Mouse (Mus musculus) heart, postnatal 4 days (tissue): Measurements from ENCODE around the gene Zfp654. TPM values are rescaled to one million over a fixed set of nuclear protein-coding genes. Genes with fewer than 3 reads are reported as not detected.
"Not testable (repeated sequence)": the region's sequence is repeated elsewhere in the genome, so short reads cannot be mapped to it uniquely, and the experiment has no call there.

Experiments
- DNase-seq: peaks from one replicate; pipeline ENCODE4 v3.0.0; 2021
- total RNA-seq, 2 experiments: library from RNA; stranded (reverse); gene quantifications; 2 replicates each; pipeline ENCODE4 v1.2.3; 2021

The Zfp654 gene
- total RNA-seq = 10 to 100 TPM; 10.6 to 10.8 TPM

DNA sequence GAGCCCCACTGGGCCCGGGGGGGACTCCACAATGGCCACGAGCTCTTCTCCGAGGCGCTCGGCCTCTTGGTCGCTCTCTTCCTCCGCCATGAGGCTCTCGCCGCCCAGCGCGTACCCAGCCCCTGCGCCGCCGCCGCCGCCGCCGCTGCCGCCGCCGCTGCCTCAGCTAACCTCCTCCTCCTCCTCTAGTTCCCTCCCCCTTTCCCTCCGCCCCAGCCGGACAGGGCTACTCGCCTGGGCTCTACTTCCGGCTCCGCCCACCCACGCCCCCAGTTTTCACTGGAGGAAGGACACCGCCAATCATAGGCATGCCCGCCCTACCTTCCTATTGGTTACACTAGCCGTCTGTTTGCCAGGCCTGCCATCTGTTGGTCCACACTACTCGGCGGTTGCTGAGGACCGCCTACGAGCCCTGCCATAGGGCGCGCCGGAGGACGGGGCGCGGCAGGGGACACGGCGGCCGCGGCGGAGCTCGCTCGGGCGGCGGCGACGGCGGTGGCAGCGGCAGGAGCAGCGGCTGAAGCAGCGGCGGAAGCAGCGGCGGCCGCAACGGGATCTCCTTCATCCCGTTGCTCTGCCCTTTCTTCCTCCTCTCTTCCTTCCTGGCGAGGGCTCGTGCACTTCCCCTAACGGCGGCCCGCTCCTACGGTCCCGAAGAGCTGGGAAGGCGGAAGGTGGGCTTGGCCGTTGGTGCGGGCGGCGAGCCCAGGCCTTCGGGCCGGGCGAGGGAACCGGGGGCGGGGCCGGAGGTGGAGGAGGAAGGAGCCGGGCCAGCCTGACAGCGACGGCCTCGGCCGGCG lies at the start of gene Zfp654, which contains the start of gene Cggbp1:
TSS of gene Zfp654 (minus strand) at position 90 of the 800 bp plus-strand sequence.
TSS of gene Cggbp1 (plus strand) at position 434 of the 800 bp plus-strand sequence.
- DNase-seq = peak; percentile 100

- peak; percentile 21 for DNase-seq
Observed at GRCm38 (mm10) chr16:64899084-64899483, 47.6 kb upstream of the Zfp654 start.

GRCm38 (mm10) chr16:64889496-64889895 lies 38.0 kb upstream of the Zfp654 start:
- DNase-seq = no peak

- DNase-seq = no peak
Observed at GRCm38 (mm10) chr16:64885547-64885946, 34.1 kb upstream of the Zfp654 start.

GRCm38 (mm10) chr16:64885142-64885541 lies 33.7 kb upstream of the Zfp654 start:
- DNase-seq = no peak

- peak; percentile 6 for DNase-seq
Observed at GRCm38 (mm10) chr16:64884420-64884838, 33.0 kb upstream of the Zfp654 start.

GRCm38 (mm10) chr16:64883896-64884295 lies 32.4 kb upstream of the Zfp654 start:
- no peak for DNase-seq

- no peak for DNase-seq
Observed at GRCm38 (mm10) chr16:64881442-64881841, 30.0 kb upstream of the Zfp654 start.

GRCm38 (mm10) chr16:64880986-64881385 lies 29.5 kb upstream of the Zfp654 start:
- no peak for DNase-seq

DNA sequence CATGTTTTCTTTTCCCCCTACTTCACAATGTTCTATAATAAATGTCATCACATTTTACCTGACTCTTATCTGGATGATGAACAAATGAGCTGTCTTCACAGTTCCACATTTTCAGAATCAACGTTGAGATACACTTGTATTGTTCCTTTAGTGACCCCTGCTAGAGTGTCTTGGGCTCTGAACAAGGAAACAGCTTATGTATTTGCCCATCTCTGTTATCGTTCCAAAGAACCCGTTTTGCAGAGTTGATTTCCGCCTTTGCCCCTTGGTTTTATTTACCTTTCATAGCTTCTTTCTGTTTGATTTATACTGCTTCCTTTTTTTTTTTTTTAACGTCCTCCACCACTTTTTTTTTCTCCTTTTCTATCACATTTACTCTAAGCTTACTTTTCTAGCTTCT lies 28.3 kb upstream of the Zfp654 start:
- DNase-seq = no peak

DNA sequence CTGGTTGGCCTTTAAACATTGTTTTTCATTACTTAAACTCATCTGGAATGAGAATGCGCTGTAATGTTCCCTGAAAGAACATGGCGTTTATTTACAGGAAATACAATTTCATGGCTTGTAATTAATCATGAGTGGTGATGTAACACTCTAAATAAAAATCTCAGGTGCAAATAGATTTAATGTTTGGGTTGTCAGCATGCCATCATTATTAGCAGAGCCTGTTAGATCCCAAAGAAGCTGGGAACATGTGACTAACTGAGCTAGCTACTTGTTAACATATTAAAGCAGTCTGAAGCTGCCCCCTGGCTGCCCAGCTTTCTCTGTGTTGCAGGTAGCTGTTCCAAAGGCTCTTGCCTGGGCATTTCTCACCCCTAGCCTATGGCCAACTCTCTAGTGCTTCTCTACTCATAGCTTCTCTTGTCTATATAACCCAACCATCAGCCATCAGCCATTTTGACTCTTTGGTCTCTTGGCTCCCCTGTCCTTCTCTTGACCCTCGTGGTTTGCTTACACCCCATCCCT lies 27.2 kb upstream of the Zfp654 start:
- DNase-seq = no peak

DNA sequence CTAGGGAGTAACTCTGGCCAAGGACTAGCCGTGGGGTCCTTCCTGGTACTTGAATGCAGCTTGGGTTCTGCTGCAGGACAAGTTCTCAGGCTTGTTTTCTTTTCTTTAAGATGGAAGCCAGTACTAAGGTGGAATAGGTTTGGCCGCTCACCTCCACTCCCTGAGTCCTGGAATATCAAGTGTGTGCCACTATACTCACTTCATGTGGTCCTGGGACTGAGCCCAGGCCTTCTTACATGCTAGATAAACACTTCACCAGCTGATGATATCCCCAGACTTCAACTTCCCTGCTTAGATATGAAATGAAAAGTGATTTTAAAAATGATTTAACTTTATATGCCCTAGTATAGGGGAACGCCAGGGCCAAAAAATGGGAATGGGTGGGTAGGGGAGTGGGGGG lies 25.9 kb upstream of the Zfp654 start:
- DNase-seq = no peak

DNA sequence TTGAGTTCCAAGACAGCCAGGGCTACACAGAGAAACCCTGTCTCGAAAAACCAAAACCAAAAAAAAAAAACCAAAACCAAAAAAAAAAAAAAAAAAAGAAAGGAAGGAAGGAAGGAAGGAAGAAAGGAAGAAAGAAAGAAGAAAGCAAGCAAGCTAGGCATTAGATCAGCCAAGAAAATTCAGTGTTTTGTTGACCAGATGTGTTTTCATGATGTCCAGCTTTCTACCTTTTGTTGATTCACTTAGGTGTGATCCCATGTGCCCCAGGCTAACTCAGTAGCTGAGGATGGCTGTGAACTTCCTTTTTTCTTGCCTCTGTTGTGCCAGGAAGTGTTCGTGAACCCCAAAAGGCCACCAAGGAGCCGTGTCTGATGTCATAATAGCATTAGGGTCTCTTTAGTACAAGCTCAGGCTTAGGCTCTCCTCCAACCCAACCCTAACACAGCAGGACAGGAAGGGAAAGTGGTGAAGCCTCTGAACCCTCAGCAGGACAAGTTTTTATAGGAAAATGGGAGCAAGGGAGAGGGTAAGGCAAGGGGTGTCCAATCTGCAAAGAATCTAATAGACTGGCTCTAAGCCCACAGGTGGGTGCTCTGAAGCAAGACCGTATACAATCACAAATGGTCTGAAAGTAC lies 25.3 kb upstream of the Zfp654 start:
- DNase-seq = no peak

GRCm38 (mm10) chr16:64875822-64876221 lies 24.4 kb upstream of the Zfp654 start:
- DNase-seq = no peak

GRCm38 (mm10) chr16:64875384-64875783 lies 23.9 kb upstream of the Zfp654 start:
- no peak for DNase-seq

DNA sequence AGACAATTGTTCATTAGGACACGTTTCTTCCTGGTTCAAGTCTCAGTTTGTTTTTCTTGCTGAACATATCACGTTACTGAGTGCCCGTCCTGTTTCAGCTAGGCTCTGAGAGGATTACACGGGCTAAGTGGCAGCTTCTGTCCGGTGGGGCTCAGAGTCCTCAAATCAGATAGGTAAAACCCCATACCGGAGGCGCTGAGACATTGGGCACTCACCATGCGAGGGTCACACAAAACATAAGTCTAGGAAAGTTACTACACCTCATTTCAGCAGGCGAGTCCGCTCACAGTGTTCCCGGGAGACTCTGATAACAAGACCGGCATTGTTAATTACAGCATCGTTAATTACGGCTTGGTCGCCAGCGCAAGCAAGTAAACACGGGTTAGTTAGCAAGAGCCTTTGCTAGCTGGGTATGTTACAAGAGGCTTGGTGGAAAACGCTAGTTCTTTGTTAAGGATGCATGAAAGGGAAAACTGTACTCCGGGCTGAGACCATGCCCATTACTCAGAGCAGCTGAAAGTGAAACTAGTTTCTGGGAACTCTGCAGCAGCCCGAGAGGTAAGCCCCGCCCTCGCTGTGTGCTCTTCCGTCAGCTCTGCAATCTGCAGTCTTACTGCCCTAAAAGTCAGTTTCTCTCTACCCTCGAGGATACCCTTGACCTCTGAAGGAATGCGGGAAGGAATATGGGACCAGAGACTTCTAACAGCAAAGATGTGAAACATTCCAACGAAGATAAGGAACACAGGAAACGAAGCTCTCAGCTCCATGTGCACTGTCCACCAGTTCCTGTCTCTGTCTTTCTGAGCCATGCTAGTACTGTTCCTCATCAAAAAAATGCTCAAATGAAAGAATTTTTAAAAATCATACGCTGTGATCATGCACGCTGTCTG lies 22.2 kb upstream of the Zfp654 start:
- peak; percentile 60 for DNase-seq

- DNase-seq = no peak
Observed at GRCm38 (mm10) chr16:64872841-64873240, 21.4 kb upstream of the Zfp654 start.

GRCm38 (mm10) chr16:64872296-64872695 lies 20.8 kb upstream of the Zfp654 start:
- DNase-seq = no peak

- no peak for DNase-seq
Observed at GRCm38 (mm10) chr16:64869621-64870020, 18.2 kb upstream of the Zfp654 start.

DNA sequence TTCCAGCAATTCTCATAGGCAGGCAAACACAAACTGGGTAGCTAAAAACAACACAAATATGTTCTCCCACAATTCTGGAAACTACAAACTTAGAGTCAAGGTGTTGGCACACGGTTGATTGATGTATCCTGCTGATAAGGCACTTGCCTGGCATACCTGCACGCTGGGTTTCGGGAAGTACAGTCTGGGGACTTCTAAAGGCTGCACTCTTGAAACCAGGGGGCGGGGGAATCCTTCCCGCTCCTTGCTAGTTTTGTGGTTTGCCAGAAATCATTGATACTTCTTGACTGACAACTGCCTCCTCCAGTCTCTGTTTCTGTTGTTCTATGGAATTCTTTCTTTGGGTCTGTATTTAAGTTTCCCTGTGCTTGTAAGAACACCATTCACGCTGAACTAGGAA lies 17.2 kb upstream of the Zfp654 start:
- no peak for DNase-seq

- DNase-seq = not testable (repeated sequence)
Observed at GRCm38 (mm10) chr16:64865841-64866240, 14.4 kb upstream of the Zfp654 start.

- no peak for DNase-seq
Observed at GRCm38 (mm10) chr16:64856946-64857345, 5.5 kb upstream of the Zfp654 start.

- no peak for DNase-seq
Observed at GRCm38 (mm10) chr16:64852891-64853290, 1.4 kb upstream of the Zfp654 start.
